Mouse (Mus musculus) left cerebral cortex, adult 2 months (tissue): ENCODE measurements at regions not wholly inside any gene's neighbourhood (a gene's known extent, or its start where the extent isn't known, plus 50 kb on each side); places are given as distances from the start of the nearest gene placed in this dataset.

Experiments used
- DNase-seq, 2 experiments: peaks; one replicate each; pipeline ENCODE4 v3.0.0; 2021 to 2022; ENCODE audit warnings: low spot score in 2 of 2, mixed read lengths in 1 of 2; ENCODE audit errors: extremely low spot score in 1 of 2
- H3K27ac ChIP-seq: fragments of 200-600 bp; 2 replicates; pipeline ENCODE4 v1.8.1; 2022
- H3K4me3 ChIP-seq: fragments of 200-600 bp; 2 replicates; pipeline ENCODE4 v1.8.1; 2022
- CTCF ChIP-seq: fragments of 200-600 bp; IDR thresholded peaks from 2 replicates; pipeline ENCODE4 v1.8.1; 2022; ENCODE audit warnings: antibody characterized with exemption, mild to moderate bottlenecking, moderate library complexity
- intact Hi-C: fragments of 180-260 bp; cut with DNase I; formaldehyde crosslinking; loops from one replicate; pipeline ENCODE4 v1.15.1; 2025

GRCm38 (mm10) chr2:54154501-54155183, 69.3 kb upstream of the Rprm start:
- H3K4me3 ChIP-seq = no peak overlapping the region
- DNase-seq = no peak
- TF ChIP-seq CTCF = no peak
- intact Hi-C loops = no loop called here
- H3K27ac ChIP-seq = no peak overlapping the region

- Histone ChIP-seq H3K27ac (no peak overlapping the region), H3K4me3 (no peak overlapping the region)
- TF ChIP-seq CTCF = no peak
- no peak for DNase-seq
- intact Hi-C loops = no loop called here
These were observed 73.6 kb upstream of the Rprm start for GRCm38 (mm10) chr2:54158689-54159630.

GRCm38 (mm10) chr2:54177549-54177948, 92.2 kb upstream of the Rprm start:
- H3K27ac ChIP-seq = no peak overlapping the region
- DNase-seq = no peak
- H3K4me3 ChIP-seq = no peak overlapping the region
- peak; percentile 1; the same call in 1 of the 2 replicates for TF ChIP-seq CTCF
- intact Hi-C loops = no loop called here

- intact Hi-C loops = no loop called here
- Histone ChIP-seq H3K27ac (no peak overlapping the region), H3K4me3 (no peak overlapping the region)
- no peak for DNase-seq
- TF ChIP-seq CTCF = no peak
These were observed 105.5 kb upstream of the Rprm start for GRCm38 (mm10) chr2:54190828-54191227.

- Histone ChIP-seq H3K4me3 (no peak overlapping the region), H3K27ac (no peak overlapping the region)
- intact Hi-C loops = no loop called here
- TF ChIP-seq CTCF = no peak
- DNase-seq = no peak
These were observed 113.0 kb upstream of the Rprm start for GRCm38 (mm10) chr2:54198343-54198742.

- H3K4me3 ChIP-seq = no peak overlapping the region
- H3K27ac ChIP-seq = no peak overlapping the region
- intact Hi-C loops = no loop called here
- no peak for DNase-seq
- TF ChIP-seq CTCF = no peak
These were observed 130.2 kb upstream of the Rprm start for GRCm38 (mm10) chr2:54215597-54215996.

GRCm38 (mm10) chr2:54228613-54229012, 143.3 kb upstream of the Rprm start:
- DNase-seq = no peak
- Histone ChIP-seq H3K27ac (no peak overlapping the region), H3K4me3 (no peak overlapping the region)
- intact Hi-C loops = no loop called here
- no peak for TF ChIP-seq CTCF

- no peak overlapping the region for H3K4me3 ChIP-seq
- no peak for TF ChIP-seq CTCF
- intact Hi-C loops = no loop called here
- H3K27ac ChIP-seq = no peak overlapping the region
- no peak for DNase-seq
These were observed 143.7 kb upstream of the Rprm start for GRCm38 (mm10) chr2:54229016-54229415.

- intact Hi-C loops = no loop called here
- H3K4me3 ChIP-seq = no peak overlapping the region
- no peak for TF ChIP-seq CTCF
- DNase-seq = no peak
- no peak overlapping the region for H3K27ac ChIP-seq
These were observed 151.4 kb upstream of the Rprm start for GRCm38 (mm10) chr2:54236760-54237159.

GRCm38 (mm10) chr2:54237192-54237591, 151.8 kb upstream of the Rprm start:
- intact Hi-C loops = no loop called here
- no peak for DNase-seq
- no peak for TF ChIP-seq CTCF
- H3K4me3 ChIP-seq = no peak overlapping the region
- no peak overlapping the region for H3K27ac ChIP-seq

GRCm38 (mm10) chr2:54264773-54265452, 171.2 kb upstream of the Galnt13 start:
- TF ChIP-seq CTCF = no peak
- intact Hi-C loops = no loop called here
- DNase-seq = no peak
- no peak overlapping the region for H3K4me3 ChIP-seq
- no peak overlapping the region for H3K27ac ChIP-seq

- H3K27ac ChIP-seq = no peak overlapping the region
- intact Hi-C loops = no loop called here
- no peak for TF ChIP-seq CTCF
- H3K4me3 ChIP-seq = no peak overlapping the region
- DNase-seq = no peak
These were observed 170.7 kb upstream of the Galnt13 start for GRCm38 (mm10) chr2:54265453-54265823.
